Mouse (Mus musculus) stomach, postnatal 0 days (tissue): Measurements from ENCODE around the gene Cdc34. TPM values are rescaled to one million over a fixed set of nuclear protein-coding genes. Genes with fewer than 3 reads are reported as not detected.
A peak's percentile ranks its signal among the peaks of the same experiment; 100 is the strongest.

Experiments
- ATAC-seq: fragments of 200-750 bp; cut with Nextera tagmentation; 2 replicates; pipeline ENCODE4 v1.8.0; 2017; ENCODE audit not compliant: low FRiP score, low TSS enrichment
- DNase-seq: peaks from one replicate; pipeline ENCODE4 v3.0.0-alpha.2; 2016; ENCODE audit warnings: low spot score
- H3K27ac ChIP-seq: fragments of 300-500 bp; sonication (generic); replicated peaks from 2 replicates; pipeline ENCODE4 v1.5.1; 2014; ENCODE audit warnings: mild to moderate bottlenecking, control low read depth
- H3K27me3 ChIP-seq: fragments of 300-500 bp; sonication (generic); 2 replicates; pipeline ENCODE4 v1.6.1; 2014; ENCODE audit warnings: low read length; ENCODE audit not compliant: control insufficient read depth, insufficient read depth
- H3K36me3 ChIP-seq: fragments of 300-500 bp; sonication (generic); 2 replicates; pipeline ENCODE4 v1.6.1; 2014; ENCODE audit warnings: low read length, mixed read lengths; ENCODE audit not compliant: control insufficient read depth, insufficient read depth
- H3K4me1 ChIP-seq: fragments of 300-500 bp; sonication (generic); replicated peaks from 2 replicates; pipeline ENCODE4 v1.6.1; 2014; ENCODE audit warnings: antibody characterized with exemption; ENCODE audit not compliant: control insufficient read depth, insufficient read depth
- H3K4me2 ChIP-seq: fragments of 300-500 bp; sonication (generic); replicated peaks from 2 replicates; pipeline ENCODE4 v1.6.1; 2014; ENCODE audit warnings: low read depth, mild to moderate bottlenecking, control low read depth, moderate library complexity
- H3K4me3 ChIP-seq: fragments of 300-500 bp; sonication (generic); 2 replicates; pipeline ENCODE4 v1.5.1; 2014; ENCODE audit warnings: low read depth, low read length, control low read depth
- H3K9ac ChIP-seq: fragments of 300-500 bp; sonication (generic); 2 replicates; pipeline ENCODE4 v1.6.1; 2014; ENCODE audit warnings: mild to moderate bottlenecking, low read length, control low read depth, mixed read lengths
- H3K9me3 ChIP-seq: fragments of 300-500 bp; sonication (generic); 2 replicates; pipeline ENCODE4 v1.6.1; 2016; ENCODE audit warnings: low read length; ENCODE audit not compliant: control insufficient read depth
- CTCF ChIP-seq: IDR thresholded peaks from 2 replicates; pipeline ENCODE4 v1.5.1; 2016; ENCODE audit warnings: antibody characterized with exemption, low read depth, mild to moderate bottlenecking, moderate library complexity
- EP300 ChIP-seq: optimal IDR thresholded peaks from 2 replicates; pipeline ENCODE3; 2016; ENCODE audit warnings: antibody characterized with exemption
- WGBS: fragments of 180-500 bp; shearing (Covaris S2); extraction: QIAGEN DNeasy Blood & Tissue Kit; methylation state at CpG from one replicate; pipeline ENCODE4 v1.1.7; 2014; 5-methylcytosine and 5-hydroxymethylcytosine counted together
- polyA plus RNA-seq: library from polyadenylated mRNA; unstranded; fragments of >200 nt; fragmentation: Nextera tagmentation; extraction: Ambion mirVana; gene quantifications from 2 replicates; pipeline ENCODE4 v1.2.1, GENCODE M21; 2015

The Cdc34 gene
- polyA plus RNA-seq, 1 experiment from 2014 or later = 85.3 TPM

DNA sequence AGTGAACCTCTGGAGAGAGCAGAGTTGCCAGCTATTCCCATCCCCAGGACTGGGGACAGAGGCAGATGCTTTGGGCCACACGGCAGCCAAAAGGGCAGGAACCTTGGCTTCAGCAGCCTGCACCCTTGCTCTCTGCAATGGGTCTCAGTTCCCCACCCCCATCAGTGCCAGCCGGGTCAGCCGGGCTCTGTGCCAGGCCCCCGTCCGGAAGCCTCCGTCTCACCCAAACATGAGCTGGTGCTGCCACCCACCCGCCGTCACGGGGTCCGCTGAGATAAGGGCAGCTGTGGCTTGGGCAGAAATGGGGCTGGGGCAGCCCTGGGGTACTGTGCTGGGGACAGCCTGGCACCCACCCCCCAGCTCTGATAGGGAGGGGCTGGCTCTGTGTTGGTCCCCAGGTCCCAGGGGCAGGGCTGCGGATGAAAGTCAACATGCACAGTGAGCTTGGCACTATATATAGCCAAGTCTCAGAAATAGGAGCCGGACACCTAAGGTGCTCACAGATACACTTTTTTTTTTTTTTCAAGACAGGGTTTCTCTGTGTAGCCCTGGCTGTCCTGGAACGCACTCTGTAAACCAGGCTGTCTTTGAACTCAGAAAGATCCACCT, 47.5 kb downstream of the Cdc34 start:
- 0 out of 2 replicates have a peak, but pooled peaks cover 2% of the 10 kb centered on the region for H3K36me3 ChIP-seq
- no peaks in the 10 kb centered on the region for H3K4me1 ChIP-seq
- no peaks in the 10 kb centered on the region for H3K27me3 ChIP-seq
- no peak overlapping the region for H3K4me2 ChIP-seq
- no peak overlapping the region for H3K4me3 ChIP-seq
- TF ChIP-seq CTCF (no peak), EP300 (no peak)
- 80% methylated on average over 13 of the region's 13 CpGs for WGBS
- no peak overlapping the region for H3K27ac ChIP-seq
- H3K9ac ChIP-seq = no peak overlapping the region
- H3K9me3 ChIP-seq = no peaks in the 10 kb centered on the region
- ATAC-seq (0 out of 2 replicates have a peak, but pooled peaks have one; percentile 10), DNase-seq (no peak)

DNA sequence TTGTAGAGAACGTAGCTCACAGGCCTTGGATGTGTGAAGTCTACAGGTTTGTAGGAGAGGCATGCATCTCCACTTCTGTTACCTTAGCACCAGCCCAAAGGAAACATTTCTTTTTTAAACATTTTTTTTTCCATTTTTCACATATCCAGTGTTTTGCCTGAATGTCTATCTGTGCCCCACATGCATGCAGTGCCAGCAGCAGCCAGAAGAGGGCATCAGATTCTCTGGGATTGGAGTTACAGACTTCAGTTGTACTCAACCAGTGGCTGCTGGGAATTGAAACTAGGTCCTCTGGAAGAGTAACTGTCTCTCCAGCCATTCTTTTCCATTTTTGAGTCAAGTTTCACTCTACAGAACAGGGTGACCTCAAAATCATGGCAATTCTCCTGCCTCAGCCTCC, 50.5 kb downstream of the Cdc34 start:
- Histone ChIP-seq H3K9ac (no peak overlapping the region), H3K4me2 (no peak overlapping the region), H3K27ac (no peak overlapping the region), H3K4me3 (no peak overlapping the region), H3K27me3 (no peaks in the 10 kb centered on the region), H3K9me3 (no peaks in the 10 kb centered on the region), H3K4me1 (no peaks in the 10 kb centered on the region), H3K36me3 (peaks cover 14% of the 10 kb centered on the region)
- DNase-seq (no peak), ATAC-seq (no peak)
- TF ChIP-seq EP300 (no peak), CTCF (peak; percentile 65)
- WGBS = 95% methylated on average over 1 of the region's 1 CpGs

DNA sequence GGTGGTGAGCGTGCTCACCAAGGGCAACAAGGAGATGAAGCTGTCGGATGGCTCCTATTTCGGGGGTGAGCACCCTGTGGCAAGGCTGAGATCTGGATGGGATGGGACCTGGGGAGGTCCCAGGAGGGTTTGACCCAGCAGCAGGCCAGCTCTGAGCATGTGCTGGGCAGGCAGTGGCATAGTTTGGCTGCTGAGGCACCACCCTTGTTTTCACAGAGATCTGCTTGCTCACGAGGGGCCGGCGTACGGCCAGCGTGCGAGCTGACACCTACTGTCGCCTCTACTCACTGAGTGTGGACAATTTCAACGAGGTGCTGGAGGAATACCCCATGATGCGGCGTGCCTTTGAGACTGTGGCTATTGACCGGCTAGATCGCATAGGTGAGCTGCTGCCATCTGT, 51.9 kb downstream of the Cdc34 start:
- 95% methylated on average over 15 of the region's 15 CpGs for WGBS
- no peak overlapping the region for H3K27ac ChIP-seq
- no peak overlapping the region for H3K4me2 ChIP-seq
- no peak for DNase-seq
- no peak overlapping the region for H3K9ac ChIP-seq
- no peaks in the 10 kb centered on the region for H3K9me3 ChIP-seq
- no peaks in the 10 kb centered on the region for H3K27me3 ChIP-seq
- no peak for TF ChIP-seq EP300
- TF ChIP-seq CTCF = no peak
- H3K4me3 ChIP-seq = no peak overlapping the region
- no peaks in the 10 kb centered on the region for H3K4me1 ChIP-seq
- peaks cover 26% of the 10 kb centered on the region for H3K36me3 ChIP-seq
- no peak for ATAC-seq

DNA sequence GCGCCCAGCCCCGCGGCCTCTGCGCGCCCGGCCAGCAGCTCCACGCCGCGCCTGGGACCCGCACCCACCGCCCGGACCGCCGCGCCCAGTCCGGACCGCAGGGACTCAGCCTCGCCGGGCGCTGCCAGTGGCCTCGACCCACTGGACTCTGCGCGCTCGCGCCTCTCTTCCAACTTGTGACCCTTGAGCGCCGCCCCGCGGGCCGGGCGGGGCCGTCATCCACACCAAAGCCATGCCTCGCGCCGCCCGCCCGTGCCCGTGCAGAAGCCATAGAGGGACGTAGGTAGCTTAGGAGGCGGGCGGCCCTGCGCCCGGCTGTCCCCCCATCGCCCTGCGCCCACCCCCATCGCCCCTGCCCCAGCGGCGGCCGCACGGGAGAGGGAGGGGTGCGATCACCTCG, 53.4 kb downstream of the Cdc34 start:
- 39% methylated on average over 33 of the region's 52 CpGs for WGBS
- Histone ChIP-seq H3K4me2 (no peak overlapping the region), H3K4me3 (no peak overlapping the region), H3K4me1 (no peaks in the 10 kb centered on the region), H3K27me3 (no peaks in the 10 kb centered on the region), H3K27ac (no peak overlapping the region), H3K9me3 (no peaks in the 10 kb centered on the region; the same call in 1 of the 2 replicates), H3K9ac (no peak overlapping the region), H3K36me3 (peaks cover 41% of the 10 kb centered on the region)
- peak; percentile 62 for DNase-seq
- 0 out of 2 replicates have a peak, but pooled peaks have one; percentile 10 for ATAC-seq
- peak; percentile 31 for TF ChIP-seq CTCF
- TF ChIP-seq EP300 = no peak

DNA sequence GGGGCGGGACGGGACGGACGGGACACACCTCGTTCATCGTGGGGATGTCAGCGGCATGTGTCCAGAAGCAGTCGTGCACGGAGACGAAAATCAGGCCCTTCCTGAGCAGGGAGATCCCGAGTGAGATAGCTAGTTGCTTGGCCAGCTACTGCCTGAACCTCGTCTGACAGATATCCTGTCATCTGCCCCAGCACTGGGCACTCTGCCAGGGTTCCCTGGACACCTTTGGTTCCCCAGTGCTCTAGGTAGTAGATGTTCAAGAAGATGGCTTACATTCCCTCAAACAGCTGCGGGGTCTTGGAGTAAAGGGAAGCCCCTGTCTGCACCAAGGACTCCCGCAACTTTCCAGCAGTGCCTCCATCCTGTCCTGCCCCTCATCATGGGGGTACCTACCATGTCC, 54.7 kb downstream of the Cdc34 start:
- no peak for DNase-seq
- no peaks in the 10 kb centered on the region for H3K4me1 ChIP-seq
- no peak overlapping the region for H3K9ac ChIP-seq
- no peak overlapping the region for H3K27ac ChIP-seq
- no peak for TF ChIP-seq CTCF
- no peak for TF ChIP-seq EP300
- H3K4me3 ChIP-seq = no peak overlapping the region
- H3K27me3 ChIP-seq = no peaks in the 10 kb centered on the region
- 86% methylated on average over 14 of the region's 14 CpGs for WGBS
- H3K4me2 ChIP-seq = no peak overlapping the region
- peaks cover 49% of the 10 kb centered on the region for H3K36me3 ChIP-seq
- no peaks in the 10 kb centered on the region; the same call in 1 of the 2 replicates for H3K9me3 ChIP-seq
- no peak for ATAC-seq

Other genes starting within 250 kb of the Cdc34 start
- gene Vmn2r83, start 213.5 kb upstream of the Cdc34 start, polyA plus RNA-seq = not detected in 2 replicates
- 81.8 and 92.1 TPM in 2 replicates for gene Plpp2, start 148.4 kb upstream of the Cdc34 start, polyA plus RNA-seq
- 24.0 and 25.4 TPM in 2 replicates for gene Mier2, start 127.0 kb upstream of the Cdc34 start, polyA plus RNA-seq
- gene Theg, start 94.9 kb upstream of the Cdc34 start, polyA plus RNA-seq = not detected in 2 replicates
- gene C2cd4c, start 68.2 kb upstream of the Cdc34 start, polyA plus RNA-seq = 0.02 and 0.07 TPM in 2 replicates
- 2.7 and 3.3 TPM in 2 replicates for gene Shc2, start 44.3 kb upstream of the Cdc34 start, polyA plus RNA-seq
- gene Odf3l2, start 36.5 kb upstream of the Cdc34 start, polyA plus RNA-seq = not detected in 2 replicates
- gene Madcam1, start 17.6 kb upstream of the Cdc34 start, polyA plus RNA-seq = 17.6 and 22.2 TPM in 2 replicates
- 50.3 and 51.0 TPM in 2 replicates for gene Tpgs1, start 12.8 kb upstream of the Cdc34 start, polyA plus RNA-seq
- gene Gzmm, start 6.8 kb downstream of the Cdc34 start, polyA plus RNA-seq = 0.62 and 0.83 TPM in 2 replicates
- 1,012 and 1,042 TPM in 2 replicates for gene Bsg, start 22.3 kb downstream of the Cdc34 start, polyA plus RNA-seq
- gene Hcn2, start 34.4 kb downstream of the Cdc34 start, polyA plus RNA-seq = 0.28 and 0.38 TPM in 2 replicates
- gene Polrmt, start 64.4 kb downstream of the Cdc34 start, polyA plus RNA-seq = 16.5 and 20.6 TPM in 2 replicates
- 13.5 and 14.9 TPM in 2 replicates for gene Fgf22, start 72.9 kb downstream of the Cdc34 start, polyA plus RNA-seq
- 60.0 and 68.6 TPM in 2 replicates for gene Rnf126, start 84.8 kb downstream of the Cdc34 start, polyA plus RNA-seq
- 14.1 and 17.6 TPM in 2 replicates for gene Fstl3, start 95.1 kb downstream of the Cdc34 start, polyA plus RNA-seq
- gene Prss57, start 108.8 kb downstream of the Cdc34 start, polyA plus RNA-seq = 0.04 and 0.15 TPM in 2 replicates
- gene Palm, start 111.4 kb downstream of the Cdc34 start, polyA plus RNA-seq = 27.8 and 29.1 TPM in 2 replicates
- gene Misp, start 138.8 kb downstream of the Cdc34 start, polyA plus RNA-seq = 57.6 and 58.0 TPM in 2 replicates
- 99.3 and 103 TPM in 2 replicates for gene Ptbp1, start 172.2 kb downstream of the Cdc34 start, polyA plus RNA-seq
- 0.86 and 0.87 TPM in 2 replicates for gene Prtn3, start 192.3 kb downstream of the Cdc34 start, polyA plus RNA-seq
- 5.5 and 7.0 TPM in 2 replicates for gene Plppr3, start 192.4 kb downstream of the Cdc34 start, polyA plus RNA-seq
- 0.30 and 0.55 TPM in 2 replicates for gene Elane, start 204.1 kb downstream of the Cdc34 start, polyA plus RNA-seq
- not detected in 2 replicates for gene Cfd, start 208.7 kb downstream of the Cdc34 start, polyA plus RNA-seq
- gene Med16, start 226.7 kb downstream of the Cdc34 start, polyA plus RNA-seq = 25.6 and 29.7 TPM in 2 replicates
- 8.9 and 18.0 TPM in 2 replicates for gene Gm26602, start 228.7 kb downstream of the Cdc34 start, polyA plus RNA-seq
- gene Kiss1r, start 234.8 kb downstream of the Cdc34 start, polyA plus RNA-seq = 0.79 and 0.99 TPM in 2 replicates
- 160 and 174 TPM in 2 replicates for gene R3hdm4, start 239.0 kb downstream of the Cdc34 start, polyA plus RNA-seq
- 3.2 and 3.5 TPM in 2 replicates for gene Arid3a, start 244.8 kb downstream of the Cdc34 start, polyA plus RNA-seq